Mouse (Mus musculus) layer of hippocampus, adult 9-11 months (tissue): ENCODE results near the gene Ssh3.

Source experiments
- DNase-seq: peaks from one replicate; pipeline ENCODE4 v3.0.0; 2022

Gene Ssh3

GRCm38 (mm10) chr19:4268566-4269361 lies at the start of gene Ssh3:
Gene Ssh3, minus strand, starts transcription at chr19:4269180.
- DNase-seq, result peak; percentile 82

DNA sequence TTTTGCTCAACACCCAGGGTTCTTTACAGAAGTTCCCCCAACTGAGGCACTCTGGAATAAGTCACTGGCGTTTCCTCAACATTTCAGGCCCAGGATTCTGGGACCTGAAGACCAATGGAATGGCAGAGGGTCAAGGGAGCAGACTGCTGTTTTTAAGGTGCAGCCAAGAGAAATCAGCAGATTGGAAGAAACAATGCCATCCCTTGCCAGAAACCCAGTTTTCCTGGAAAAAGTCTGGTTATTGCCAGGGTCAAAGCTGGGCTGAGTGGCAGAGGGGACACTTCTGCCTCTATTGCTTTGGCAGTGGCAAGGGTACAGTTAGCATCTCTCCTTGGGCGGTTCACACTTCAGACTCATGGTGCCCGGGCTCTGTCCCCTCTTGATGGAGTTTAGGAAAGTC lies 48.2 kb upstream of the Ssh3 start:
- no peak for DNase-seq

GRCm38 (mm10) chr19:4315223-4315944 lies 46.4 kb upstream of the Ssh3 start:
- DNase-seq, result no peak

DNA sequence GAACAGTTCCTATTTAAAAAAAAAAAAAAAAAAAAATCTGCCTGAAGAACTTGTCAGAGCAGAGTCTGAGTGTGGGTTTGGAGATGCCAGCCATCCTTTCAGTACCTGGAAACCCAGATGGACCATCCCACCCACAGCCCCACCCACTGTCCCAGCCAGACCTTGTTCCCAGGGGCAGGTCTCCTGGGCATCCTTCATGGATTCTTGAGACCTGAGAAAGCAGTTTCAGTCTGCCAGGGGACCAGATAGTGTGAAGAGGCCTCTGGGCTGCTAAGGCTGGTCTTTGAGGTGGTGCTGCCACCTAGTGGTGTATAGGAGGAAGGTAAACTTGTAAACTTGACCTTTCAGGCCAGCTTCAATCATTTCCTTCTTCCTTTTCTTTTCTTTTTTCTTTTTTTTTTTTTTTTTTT lies 40.8 kb upstream of the Ssh3 start:
- DNase-seq, result no peak

DNA sequence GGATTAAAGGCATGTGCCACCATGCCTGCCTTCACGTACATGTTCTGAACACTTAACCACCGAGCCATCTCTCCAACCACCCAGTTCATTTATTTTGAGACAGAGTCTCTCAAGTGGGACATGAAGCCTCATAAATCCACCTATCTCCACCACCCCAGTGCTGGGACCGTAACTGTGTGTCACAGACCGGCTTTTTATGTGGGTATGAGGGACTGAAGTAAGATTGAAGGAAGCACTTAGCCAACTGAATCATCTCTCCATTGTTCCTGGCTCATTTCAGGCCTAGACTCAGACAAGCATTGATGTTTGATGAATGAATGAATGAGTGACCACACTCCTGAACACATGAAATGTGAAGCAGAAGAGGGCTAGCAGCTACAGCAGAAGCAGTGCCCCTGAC lies 40.3 kb upstream of the Ssh3 start:
- DNase-seq, result no peak

- peak; percentile 62 for DNase-seq
Observed at GRCm38 (mm10) chr19:4306190-4306577, 37.2 kb upstream of the Ssh3 start, which contains the start of gene Grk2. Gene Grk2, minus strand, starts transcription at chr19:4306222.

GRCm38 (mm10) chr19:4305491-4306189 lies 36.7 kb upstream of the Ssh3 start:
- no peak for DNase-seq

- DNase-seq, result no peak
Observed at GRCm38 (mm10) chr19:4304871-4305321, 35.9 kb upstream of the Ssh3 start.

GRCm38 (mm10) chr19:4304251-4304821 lies 35.4 kb upstream of the Ssh3 start:
- no peak for DNase-seq

DNA sequence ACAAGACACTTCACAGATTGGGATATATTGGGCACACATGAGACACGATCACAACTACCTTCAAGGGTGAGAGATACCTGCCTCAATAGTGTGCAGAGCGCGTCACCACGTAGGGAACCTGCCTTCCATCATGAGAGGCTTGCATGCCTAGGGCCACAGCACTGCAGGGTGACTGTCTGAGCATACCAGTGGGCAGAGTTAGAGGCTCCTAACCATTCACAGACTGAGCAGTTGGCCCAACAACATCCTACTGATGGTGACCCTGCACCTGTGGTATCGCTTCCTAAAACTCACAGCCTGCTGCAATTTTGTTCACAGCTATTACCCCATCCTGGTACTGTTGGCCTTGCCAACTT lies 34.6 kb upstream of the Ssh3 start:
- no peak for DNase-seq

DNA sequence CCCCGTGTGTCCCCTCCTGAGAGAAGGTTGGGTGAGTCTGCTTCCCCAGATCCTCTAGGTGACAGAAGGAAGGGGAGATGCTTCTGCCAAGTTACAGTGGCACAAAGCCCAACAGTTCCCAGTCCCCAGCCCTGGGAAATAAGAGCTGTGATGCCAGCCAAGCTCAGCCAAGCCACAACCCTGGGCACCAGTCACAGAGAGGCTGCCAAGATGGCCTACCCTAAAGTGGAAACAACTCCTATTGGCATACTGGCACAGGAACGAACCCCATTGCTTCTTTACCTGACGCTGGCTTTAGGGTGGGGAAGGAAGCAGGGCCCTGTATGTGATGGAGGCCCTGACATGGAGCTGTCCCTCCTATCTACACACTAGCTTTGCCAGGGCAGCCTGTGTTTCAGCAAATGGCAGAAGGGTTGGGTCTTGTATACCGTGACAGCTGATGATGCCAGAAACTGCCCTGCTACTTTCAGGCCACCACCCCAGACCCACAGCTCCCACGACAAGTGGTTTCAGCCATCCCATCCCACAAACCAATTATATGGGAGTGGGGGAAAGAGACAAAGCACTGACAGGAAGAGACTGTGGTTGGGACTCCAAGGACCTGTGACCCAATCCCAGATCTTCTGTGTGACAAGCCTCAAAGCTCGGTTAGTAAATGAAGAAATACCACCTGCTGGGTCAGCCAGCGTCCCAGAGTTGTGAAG lies 34.1 kb upstream of the Ssh3 start:
- peak; percentile 56 for DNase-seq

DNA sequence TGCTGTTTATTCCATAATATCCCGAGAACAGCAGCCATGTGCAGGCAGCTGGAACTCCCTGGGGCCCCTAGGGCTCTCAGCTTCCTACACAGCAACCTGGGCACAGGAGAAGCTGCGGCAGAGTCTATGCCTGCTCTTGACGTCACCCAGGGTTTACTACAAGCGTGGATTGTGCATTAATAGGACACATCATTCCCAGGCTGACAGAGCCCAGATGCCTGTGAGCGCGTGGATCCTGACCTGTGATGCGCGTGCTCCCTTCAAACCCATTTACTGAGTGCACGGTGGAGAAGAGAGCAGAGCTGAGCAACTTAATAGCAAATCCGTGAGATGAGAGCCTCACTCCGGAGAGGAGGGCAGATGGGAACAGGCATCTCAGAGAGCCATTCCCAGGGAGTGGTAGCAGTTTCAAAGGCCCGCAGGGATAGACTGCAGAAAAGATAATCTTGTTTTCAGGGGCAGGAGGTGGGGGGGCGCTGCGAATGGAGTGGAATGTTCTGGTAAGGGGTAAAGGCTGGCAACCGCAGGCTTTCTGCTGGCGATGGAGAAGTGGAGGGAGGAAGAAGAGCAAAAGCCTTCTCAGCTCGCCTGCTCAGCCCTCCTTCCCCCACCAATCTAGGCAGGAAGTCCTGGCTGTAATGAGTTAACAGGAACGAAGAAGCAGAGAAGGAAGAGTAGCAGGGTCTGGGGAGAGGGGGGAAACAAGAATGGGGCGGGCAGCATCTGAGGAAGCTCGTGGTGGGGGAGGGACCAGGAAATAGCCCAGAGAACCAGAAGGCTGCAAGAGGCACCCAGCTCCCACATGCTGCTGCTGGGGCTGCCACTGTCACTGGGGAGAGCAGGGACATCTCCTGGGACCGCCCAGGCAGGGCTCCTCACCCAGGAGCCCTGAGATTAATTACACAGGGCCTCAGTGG lies 33.0 kb upstream of the Ssh3 start:
- peak; percentile 81 for DNase-seq

- no peak for DNase-seq
Observed at GRCm38 (mm10) chr19:4300852-4301734, 32.1 kb upstream of the Ssh3 start.

GRCm38 (mm10) chr19:4300271-4300704 lies 31.3 kb upstream of the Ssh3 start:
- peak; percentile 74 for DNase-seq

DNA sequence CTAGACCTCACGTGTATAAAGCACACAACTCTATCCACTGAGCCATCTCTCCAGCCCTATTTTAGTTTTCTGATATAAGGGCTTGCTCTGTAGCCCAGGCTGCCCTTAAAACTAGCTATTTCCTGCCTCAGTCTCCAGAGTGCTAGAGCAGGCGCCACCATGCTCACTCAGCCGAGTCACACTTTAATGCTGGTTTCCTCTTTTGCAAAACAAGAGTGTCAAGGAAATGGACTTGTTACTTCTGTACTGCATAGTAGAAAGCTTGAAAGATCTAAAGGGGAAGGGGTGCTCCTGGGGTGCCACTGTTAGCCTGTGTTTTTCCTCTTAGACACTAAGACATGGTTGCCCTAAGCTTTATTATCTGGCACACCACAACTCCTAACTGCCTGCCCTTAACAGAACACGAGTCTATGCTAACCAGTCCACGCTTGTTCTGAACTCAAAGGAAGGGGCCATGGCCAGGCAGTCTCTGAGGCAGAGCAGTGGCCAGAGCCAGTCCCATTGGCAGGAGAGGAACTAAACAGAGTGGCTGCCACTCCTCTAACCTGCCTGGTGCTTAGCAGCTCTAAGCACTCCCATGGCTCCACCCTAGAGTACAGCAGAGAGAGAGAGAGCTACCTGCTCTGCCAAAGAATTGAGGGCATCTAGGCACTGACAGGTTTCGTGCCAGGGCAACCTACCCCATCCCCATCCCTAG lies 30.7 kb upstream of the Ssh3 start:
- no peak for DNase-seq

- DNase-seq, result no peak
Observed at GRCm38 (mm10) chr19:4299126-4299525, 30.1 kb upstream of the Ssh3 start.

GRCm38 (mm10) chr19:4298322-4299121 lies 29.5 kb upstream of the Ssh3 start:
- no peak for DNase-seq

GRCm38 (mm10) chr19:4297851-4298250 lies 28.9 kb upstream of the Ssh3 start:
- DNase-seq, result no peak

- DNase-seq, result no peak
Observed at GRCm38 (mm10) chr19:4296611-4297010, 27.6 kb upstream of the Ssh3 start.
